Mouse (Mus musculus) embryonic fibroblast, embryonic 13.5 days (primary cell): ENCODE results near the gene Unc79. TPM values are rescaled to one million over a fixed set of nuclear protein-coding genes. Genes with fewer than 3 reads are reported as not detected.

Experiments used
- H3K27ac ChIP-seq: 2 replicates; pipeline ENCODE4 v1.5.1; 2012; ENCODE audit warnings: low read length, control low read depth, inconsistent platforms; ENCODE audit not compliant: insufficient read depth
- H3K4me1 ChIP-seq: 2 replicates; pipeline ENCODE4 v1.6.1; 2011; ENCODE audit warnings: low read length; ENCODE audit not compliant: control insufficient read depth, insufficient read depth
- H3K4me3 ChIP-seq: 2 replicates; pipeline ENCODE4 v1.5.1; 2011; ENCODE audit warnings: mild to moderate bottlenecking, control low read depth, low read length; ENCODE audit not compliant: insufficient read depth
- CTCF ChIP-seq: IDR thresholded peaks from 2 replicates; pipeline ENCODE4 v1.5.1; 2011; ENCODE audit warnings: mild to moderate bottlenecking, control low read depth, low read length, moderate library complexity, borderline replicate concordance; ENCODE audit not compliant: insufficient read depth
- POLR2A ChIP-seq: IDR thresholded peaks from 2 replicates; pipeline ENCODE4 v1.6.1; 2011; ENCODE audit warnings: low read depth, mild to moderate bottlenecking, control low read depth, low read length, moderate library complexity
- polyA plus RNA-seq: library from polyadenylated mRNA; stranded (reverse); fragments of >200 nt; gene quantifications from 2 replicates; pipeline ENCODE4 v1.2.4, GENCODE M21; 2011; ENCODE audit warnings: low read depth; ENCODE audit not compliant: missing spikeins, insufficient read length

Gene Unc79
- polyA plus RNA-seq, 1 experiment = not detected

GRCm38 (mm10) chr12:103116639-103117038 lies 168.0 kb downstream of the Unc79 start:
- H3K4me3 ChIP-seq = no peak overlapping the region
- TF ChIP-seq CTCF = no peak
- TF ChIP-seq POLR2A = no peak
- H3K4me1 ChIP-seq = no peaks in the 10 kb centered on the region

DNA sequence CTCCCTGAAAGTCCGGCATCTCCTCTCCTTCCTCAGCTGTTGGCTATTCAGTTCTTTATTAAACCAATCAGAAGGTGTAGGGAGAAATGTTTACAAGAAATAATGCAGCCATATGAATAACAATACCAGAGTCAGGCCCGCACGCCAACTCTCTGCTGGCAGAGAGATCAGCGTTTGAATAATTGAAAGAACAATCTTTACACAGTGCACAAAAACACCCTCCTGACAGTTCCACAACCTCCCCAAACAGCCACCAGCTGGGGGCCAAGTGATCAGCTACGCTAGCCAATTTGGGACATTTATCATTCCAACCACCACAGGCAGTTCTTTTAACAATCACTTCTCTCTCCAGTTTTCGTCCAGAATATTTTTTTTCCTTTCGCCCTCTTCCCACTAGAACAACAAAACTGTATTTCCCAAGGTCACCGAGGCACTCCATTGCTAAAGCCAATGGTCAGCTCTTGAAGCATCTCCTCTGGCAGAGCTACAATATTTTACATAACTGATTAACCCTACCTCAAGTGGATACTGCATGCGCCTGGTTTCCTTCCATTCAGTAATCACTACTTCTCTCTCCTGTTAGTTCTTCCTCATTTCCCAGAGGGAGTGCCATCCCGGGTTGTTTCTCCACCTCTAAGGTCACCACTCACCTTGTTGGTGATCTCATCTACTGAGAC lies 169.0 kb downstream of the Unc79 start:
- no peak for TF ChIP-seq CTCF
- no peak for TF ChIP-seq POLR2A
- Histone ChIP-seq H3K4me3 (no peak overlapping the region), H3K4me1 (no peaks in the 10 kb centered on the region), H3K27ac (no peak overlapping the region)

More at GRCm38 (mm10) chr12:103116639-103117038, 168.0 kb downstream of the Unc79 start:
- H3K27ac ChIP-seq = no peak overlapping the region

DNA sequence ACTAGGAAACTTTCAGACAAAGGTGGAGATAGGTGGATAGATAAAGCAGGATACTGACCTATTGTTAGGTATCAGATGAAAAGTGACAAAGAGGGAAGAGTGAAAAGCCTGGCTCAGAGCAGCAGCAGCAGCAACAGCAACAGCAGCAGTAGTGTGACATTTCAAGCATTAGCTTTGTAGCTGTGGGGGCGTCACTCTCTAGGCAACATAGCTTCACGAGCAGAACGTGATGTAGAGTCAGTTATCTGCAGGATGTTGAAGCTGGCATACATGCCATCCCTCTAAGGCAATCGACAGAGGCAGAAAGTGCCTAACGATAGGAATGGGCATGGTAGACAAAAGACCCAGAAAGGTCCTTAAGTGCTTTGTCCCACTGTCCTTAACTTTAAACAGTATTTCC lies 173.3 kb downstream of the Unc79 start:
- H3K4me1 ChIP-seq = no peaks in the 10 kb centered on the region
- TF ChIP-seq CTCF = no peak
- TF ChIP-seq POLR2A = no peak

GRCm38 (mm10) chr12:103123861-103124260 lies 175.2 kb downstream of the Unc79 start:
- Histone ChIP-seq H3K27ac (no peak overlapping the region), H3K4me1 (no peaks in the 10 kb centered on the region), H3K4me3 (no peak overlapping the region)
- TF ChIP-seq CTCF = no peak
- TF ChIP-seq POLR2A = no peak

More for the DNA sequence above, 173.3 kb downstream of the Unc79 start:
- H3K27ac ChIP-seq = no peak overlapping the region
- H3K4me3 ChIP-seq = no peak overlapping the region

DNA sequence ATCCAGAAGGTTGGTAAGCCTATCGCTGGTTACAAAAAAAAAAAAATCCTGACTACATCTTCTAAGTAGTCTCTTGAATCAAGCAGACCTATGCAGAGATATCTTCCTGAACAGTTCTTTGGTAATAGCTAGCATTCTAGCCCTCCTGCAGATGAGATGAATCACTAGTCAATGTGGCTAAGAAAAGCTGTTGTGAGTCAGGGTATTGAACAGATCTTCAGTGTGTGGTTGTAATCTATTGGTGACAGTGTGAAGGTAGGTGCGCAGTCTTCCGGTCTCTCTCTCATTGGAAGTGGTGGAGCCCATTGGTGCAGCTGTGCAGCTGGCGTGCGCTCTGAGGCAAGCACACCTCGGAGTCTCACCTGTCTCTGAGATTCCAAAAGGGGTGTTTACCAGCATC lies 180.3 kb downstream of the Unc79 start:
- TF ChIP-seq CTCF = no peak
- no peak for TF ChIP-seq POLR2A
- no peak overlapping the region for H3K27ac ChIP-seq
- H3K4me3 ChIP-seq = no peak overlapping the region
- no peaks in the 10 kb centered on the region for H3K4me1 ChIP-seq

- Histone ChIP-seq H3K27ac (no peak overlapping the region), H3K4me1 (no peaks in the 10 kb centered on the region), H3K4me3 (no peak overlapping the region)
- TF ChIP-seq CTCF (no peak), POLR2A (no peak)
These were observed 181.0 kb downstream of the Unc79 start for GRCm38 (mm10) chr12:103129395-103130248.

DNA sequence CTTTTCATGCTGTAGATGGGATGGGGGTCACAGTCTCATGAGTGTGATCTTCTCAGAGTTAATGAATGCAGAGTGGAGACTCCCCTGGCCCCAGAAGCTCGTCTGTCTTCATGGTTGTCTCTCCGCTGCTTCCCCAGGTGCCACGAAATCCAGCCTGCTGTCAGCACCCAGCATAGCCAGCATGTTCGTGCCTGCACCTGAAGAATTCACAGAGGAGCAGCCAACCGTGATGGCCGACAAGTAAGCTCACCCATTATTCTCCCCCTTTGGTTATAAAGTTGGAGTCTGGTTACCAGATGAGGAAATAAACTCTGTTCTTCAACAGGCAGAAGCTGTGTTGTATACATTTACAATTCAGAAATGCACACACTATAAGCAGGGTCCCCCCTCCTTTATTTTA lies 182.8 kb downstream of the Unc79 start:
- Histone ChIP-seq H3K27ac (no peak overlapping the region), H3K4me1 (no peaks in the 10 kb centered on the region), H3K4me3 (no peak overlapping the region)
- TF ChIP-seq POLR2A (no peak), CTCF (no peak)

GRCm38 (mm10) chr12:103142550-103143010 lies 193.9 kb downstream of the Unc79 start:
- TF ChIP-seq CTCF (no peak), POLR2A (no peak)

DNA sequence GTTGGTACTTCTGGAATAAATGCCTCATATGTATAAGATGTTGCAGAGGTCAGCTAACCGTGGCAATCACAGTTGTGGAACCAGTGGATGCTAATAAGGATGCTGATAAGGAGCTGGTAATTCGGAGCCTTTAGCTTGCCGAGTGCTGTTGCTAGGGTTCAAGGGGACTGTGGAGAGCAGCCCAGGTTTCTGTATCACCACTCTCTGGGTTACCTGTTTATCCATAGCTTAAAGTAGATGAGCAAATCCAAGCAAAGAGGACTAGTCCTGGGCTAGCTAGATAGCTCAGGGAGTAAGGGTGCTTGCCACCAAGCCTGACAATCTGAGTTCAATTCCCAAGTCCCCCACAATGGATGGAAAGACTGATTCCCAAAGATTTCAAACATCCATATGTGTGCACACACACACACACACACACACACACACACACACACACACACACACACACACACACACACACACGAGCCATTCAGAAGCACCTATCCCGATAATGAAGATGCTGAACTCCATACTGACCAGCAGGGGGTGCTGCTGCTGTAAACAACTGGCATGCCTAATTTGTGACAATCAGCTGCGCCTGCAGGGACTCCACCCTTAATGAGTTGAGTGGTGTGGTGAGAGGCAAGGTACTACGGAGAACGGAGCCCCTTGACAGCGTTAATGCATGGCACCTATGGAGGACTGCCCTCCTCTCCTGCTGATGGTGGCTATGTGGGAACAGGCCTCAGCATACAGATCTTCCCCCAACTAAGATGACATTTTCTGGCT lies 195.3 kb downstream of the Unc79 start:
- Histone ChIP-seq H3K27ac (no peak overlapping the region), H3K4me3 (no peak overlapping the region)

More at GRCm38 (mm10) chr12:103142550-103143010, 193.9 kb downstream of the Unc79 start:
- Histone ChIP-seq H3K27ac (no peak overlapping the region), H3K4me3 (no peak overlapping the region), H3K4me1 (no peaks in the 10 kb centered on the region)

More for the DNA sequence above, 195.3 kb downstream of the Unc79 start:
- H3K4me1 ChIP-seq = no peaks in the 10 kb centered on the region
- TF ChIP-seq POLR2A (no peak), CTCF (peak; percentile 68; the same call in 1 of the 2 replicates)
